Mouse (Mus musculus): ENCODE measurements around the gene Dmtf1. TPM values are rescaled to one million over a fixed set of nuclear protein-coding genes. Genes with fewer than 3 reads are reported as not detected.
A peak's percentile ranks its signal among the peaks of the same experiment; 100 is the strongest.
"Not testable (repeated sequence)": the region's sequence is repeated elsewhere in the genome, so short reads cannot be mapped to it uniquely, and the experiment has no call there.

The Dmtf1 gene
- polyA plus RNA-seq (2015; fragmentation: Nextera tagmentation; extraction: Ambion mirVana) = 33.3 and 37.7 TPM in 2 replicates

- no peaks in the 10 kb centered on the region for H3K9me3 ChIP-seq (ENCODE audit: low read length)
- H3K36me3 ChIP-seq (ENCODE audit: insufficient read depth, low read length) = no peaks in the 10 kb centered on the region
- H3K4me2 ChIP-seq (replicated peaks; ENCODE audit: low read depth, low read length) = peak within 1 kb of the TSS; percentile 74
- no peaks in the 10 kb centered on the region for H3K27me3 ChIP-seq (replicated peaks; ENCODE audit: insufficient read depth, low read length)
- under 1% methylated on average over 57 of the region's 64 CpGs for WGBS
- peaks cover 3% of the 10 kb centered on the region; the same call in 1 of the 2 replicates for H3K4me1 ChIP-seq (ENCODE audit: insufficient read depth, low read depth, low read length)
- DNase-seq (ENCODE audit: low spot score) = peak; percentile 98
- TF ChIP-seq CTCF (IDR thresholded peaks at IDR 0.05) = no peak
- 0 out of 2 replicates have a peak, but pooled peaks have one; percentile 9 for TF ChIP-seq EP300 (IDR thresholded peaks at IDR 0.05)
- peak within 1 kb of the TSS; percentile 100 for H3K27ac ChIP-seq (ENCODE audit: low read length)
- peak; percentile 97 for ATAC-seq
- peak within 1 kb of the TSS; percentile 98 for H3K9ac ChIP-seq (replicated peaks; ENCODE audit: low read depth)
- peak within 1 kb of the TSS; percentile 98 for H3K4me3 ChIP-seq (ENCODE audit: low read depth, low read length)
These were observed at the start of gene Dmtf1 for GRCm38 (mm10) chr5:9161456-9162041. Dmtf1 (minus strand) TSS chr5:9161776.

DNA sequence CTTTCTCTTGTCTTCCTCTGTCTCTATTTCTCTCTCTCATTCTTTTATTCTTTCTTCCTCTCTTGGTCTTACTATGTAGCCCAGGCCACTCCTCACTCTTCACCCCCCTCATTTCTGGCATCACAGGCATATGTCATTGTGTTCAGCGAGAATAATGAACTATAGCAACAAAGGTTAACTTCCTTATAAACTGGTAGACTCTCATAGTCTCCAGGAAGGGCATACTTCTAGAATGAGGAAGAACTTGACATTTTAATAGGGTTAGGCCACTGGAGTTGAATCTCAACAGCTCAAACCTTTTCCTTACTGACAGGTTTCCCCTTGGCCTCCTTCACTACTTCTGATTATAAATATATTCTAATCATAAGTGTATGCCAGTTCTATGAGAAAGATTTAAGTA is 24.9 kb upstream of the Dmtf1 start:
- H3K4me2 ChIP-seq (replicated peaks; ENCODE audit: low read depth, low read length) = no peak overlapping the region
- peak; percentile 14 for DNase-seq (ENCODE audit: low spot score)
- no peaks in the 10 kb centered on the region for H3K36me3 ChIP-seq (ENCODE audit: insufficient read depth, low read length)
- no peak overlapping the region for H3K27ac ChIP-seq (ENCODE audit: low read length)
- no peaks in the 10 kb centered on the region for H3K4me1 ChIP-seq (ENCODE audit: insufficient read depth, low read depth, low read length)
- H3K4me3 ChIP-seq (ENCODE audit: low read depth, low read length) = no peak overlapping the region
- H3K9ac ChIP-seq (replicated peaks; ENCODE audit: low read depth) = no peak overlapping the region
- no peaks in the 10 kb centered on the region for H3K27me3 ChIP-seq (replicated peaks; ENCODE audit: insufficient read depth, low read length)
- 66% methylated on average over 1 of the region's 1 CpGs for WGBS
- no peak for ATAC-seq
- TF ChIP-seq EP300 (IDR thresholded peaks at IDR 0.05) = no peak
- no peak for TF ChIP-seq CTCF (IDR thresholded peaks at IDR 0.05)
- H3K9me3 ChIP-seq (ENCODE audit: low read length) = no peaks in the 10 kb centered on the region

GRCm38 (mm10) chr5:9173295-9173694 is 11.7 kb upstream of the Dmtf1 start:
- no peaks in the 10 kb centered on the region for H3K27me3 ChIP-seq (replicated peaks; ENCODE audit: insufficient read depth, low read length)
- DNase-seq (ENCODE audit: low spot score) (no peak), ATAC-seq (no peak)
- no peak overlapping the region for H3K4me2 ChIP-seq (replicated peaks; ENCODE audit: low read depth, low read length)
- no peak overlapping the region for H3K27ac ChIP-seq (ENCODE audit: low read length)
- no peak overlapping the region for H3K4me3 ChIP-seq (ENCODE audit: low read depth, low read length)
- 81% methylated on average over 2 of the region's 2 CpGs for WGBS
- H3K36me3 ChIP-seq (ENCODE audit: insufficient read depth, low read length) = no peaks in the 10 kb centered on the region
- no peaks in the 10 kb centered on the region for H3K4me1 ChIP-seq (ENCODE audit: insufficient read depth, low read depth, low read length)
- H3K9me3 ChIP-seq (ENCODE audit: low read length) = no peaks in the 10 kb centered on the region
- no peak overlapping the region for H3K9ac ChIP-seq (replicated peaks; ENCODE audit: low read depth)
- TF ChIP-seq EP300 (IDR thresholded peaks at IDR 0.05) (no peak), CTCF (IDR thresholded peaks at IDR 0.05) (no peak)

- not testable (repeated sequence) for H3K4me3 ChIP-seq (ENCODE audit: low read depth, low read length); H3K9ac ChIP-seq (replicated peaks; ENCODE audit: low read depth); H3K9me3 ChIP-seq (ENCODE audit: low read length); H3K27ac ChIP-seq (ENCODE audit: low read length); H3K4me1 ChIP-seq (ENCODE audit: insufficient read depth, low read depth, low read length); H3K27me3 ChIP-seq (replicated peaks; ENCODE audit: insufficient read depth, low read length); ATAC-seq; H3K36me3 ChIP-seq (ENCODE audit: insufficient read depth, low read length); H3K4me2 ChIP-seq (replicated peaks; ENCODE audit: low read depth, low read length)
- WGBS = 79% methylated on average over 4 of the region's 5 CpGs
- TF ChIP-seq CTCF (IDR thresholded peaks at IDR 0.05) = peak; percentile 59
- DNase-seq (ENCODE audit: low spot score) = peak; percentile 32
These were observed 7.9 kb upstream of the Dmtf1 start for GRCm38 (mm10) chr5:9169328-9170005.

- TF ChIP-seq CTCF (IDR thresholded peaks at IDR 0.05) (no peak), EP300 (IDR thresholded peaks at IDR 0.05) (no peak)
- 63% methylated on average over 8 of the region's 8 CpGs for WGBS
- H3K4me3 ChIP-seq (ENCODE audit: low read depth, low read length) = no peak overlapping the region
- no peaks in the 10 kb centered on the region for H3K36me3 ChIP-seq (ENCODE audit: insufficient read depth, low read length)
- no peaks in the 10 kb centered on the region for H3K9me3 ChIP-seq (ENCODE audit: low read length)
- no peak overlapping the region for H3K4me2 ChIP-seq (replicated peaks; ENCODE audit: low read depth, low read length)
- H3K27ac ChIP-seq (ENCODE audit: low read length) = no peak overlapping the region
- ATAC-seq (no peak), DNase-seq (ENCODE audit: low spot score) (no peak)
- H3K9ac ChIP-seq (replicated peaks; ENCODE audit: low read depth) = no peak overlapping the region
- H3K4me1 ChIP-seq (ENCODE audit: insufficient read depth, low read depth, low read length) = peaks cover 3% of the 10 kb centered on the region; the same call in 1 of the 2 replicates
- no peaks in the 10 kb centered on the region for H3K27me3 ChIP-seq (replicated peaks; ENCODE audit: insufficient read depth, low read length)
These were observed 4.8 kb upstream of the Dmtf1 start for GRCm38 (mm10) chr5:9166366-9166765.

DNA sequence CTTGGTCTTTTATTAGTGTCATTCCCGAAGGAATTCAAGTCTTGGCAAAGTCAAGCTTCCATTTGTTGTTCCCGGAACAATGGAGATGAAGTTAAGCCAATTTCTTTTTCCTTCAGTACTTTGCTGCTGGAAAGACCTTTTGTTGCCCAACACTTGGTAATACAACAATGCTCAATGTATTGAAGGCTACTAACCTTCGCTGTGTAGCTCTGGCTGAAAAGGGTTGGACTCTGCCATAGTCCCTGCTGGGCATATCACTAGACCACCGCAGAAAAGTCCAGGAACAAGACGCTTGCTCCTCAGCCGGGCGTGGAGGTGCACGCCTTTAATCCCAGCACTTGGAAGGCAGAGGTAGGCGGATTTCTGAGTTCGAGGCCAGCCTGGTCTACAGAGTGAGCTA is 3.6 kb upstream of the Dmtf1 start:
- ATAC-seq; H3K9ac ChIP-seq (replicated peaks; ENCODE audit: low read depth); H3K27me3 ChIP-seq (replicated peaks; ENCODE audit: insufficient read depth, low read length); H3K9me3 ChIP-seq (ENCODE audit: low read length); H3K4me2 ChIP-seq (replicated peaks; ENCODE audit: low read depth, low read length); H3K36me3 ChIP-seq (ENCODE audit: insufficient read depth, low read length); H3K4me3 ChIP-seq (ENCODE audit: low read depth, low read length); DNase-seq (ENCODE audit: low spot score); H3K27ac ChIP-seq (ENCODE audit: low read length); H3K4me1 ChIP-seq (ENCODE audit: insufficient read depth, low read depth, low read length): not testable (repeated sequence)
- WGBS = 91% methylated on average over 10 of the region's 10 CpGs

Measured in lung, postnatal 0 days (tissue).